Mouse (Mus musculus) CH12.LX (cell line): ENCODE data around the gene E130218I03Rik. TPM values are rescaled to one million over a fixed set of nuclear protein-coding genes. Genes with fewer than 3 reads are reported as not detected.

Experiments
- DNase-seq: peaks from one replicate; pipeline ENCODE4 v3.0.0-alpha.2; 2013; ENCODE audit errors: extremely low read depth
- H3K27ac ChIP-seq: 2 replicates; pipeline ENCODE4 v1.5.1; 2012; ENCODE audit warnings: low read depth, mild to moderate bottlenecking, control low read depth, moderate library complexity; ENCODE audit not compliant: insufficient read depth
- H3K27me3 ChIP-seq: replicated peaks from 2 replicates; pipeline ENCODE3; 2012; ENCODE audit warnings: inconsistent platforms
- H3K36me3 ChIP-seq, 2 experiments: replicated peaks in 1 of 2; 2 replicates each; pipeline versions ENCODE3 to v1.6.1; 2012; ENCODE audit warnings: inconsistent platforms in 1 of 2, low read length in 1 of 2, mild to moderate bottlenecking in 1 of 2, mixed read lengths in 1 of 2, moderate library complexity in 1 of 2; ENCODE audit not compliant: control insufficient read depth in 1 of 2, insufficient read depth in 1 of 2
- H3K4me1 ChIP-seq, 2 experiments: 2 replicates each; pipeline ENCODE4 v1.6.1; 2012; ENCODE audit warnings: inconsistent platforms in 1 of 2, moderate library complexity in 1 of 2; ENCODE audit not compliant: insufficient read depth in 2 of 2, control insufficient read depth in 1 of 2
- H3K4me2 ChIP-seq: 2 replicates; pipeline ENCODE4 v1.6.1; 2012; ENCODE audit warnings: low read depth, mild to moderate bottlenecking, control low read depth; ENCODE audit not compliant: poor library complexity, insufficient read depth, severe bottlenecking
- H3K4me3 ChIP-seq, 3 experiments: fragments of 150-350 bp in 1 of 3; sonication (generic) in 1 of 3; replicated peaks in 1 of 3; 2 replicates each; pipeline versions ENCODE3 to v1.5.1; 2011 to 2012; ENCODE audit warnings: low read depth in 2 of 3, low read length in 2 of 3, mild to moderate bottlenecking in 2 of 3, moderate library complexity in 2 of 3, control low read depth in 1 of 3, improper control_type of control experiment in 1 of 3, inconsistent platforms in 1 of 3, mixed read lengths in 1 of 3; ENCODE audit not compliant: poor library complexity in 1 of 3
- H3K79me2 ChIP-seq: replicated peaks from 2 replicates; pipeline ENCODE4 v1.6.1; 2012; ENCODE audit warnings: mild to moderate bottlenecking, moderate library complexity; ENCODE audit not compliant: control insufficient read depth, poor library complexity, insufficient read depth, severe bottlenecking; ENCODE audit errors: extremely low read depth
- H3K9ac ChIP-seq: 2 replicates; pipeline ENCODE4 v1.6.1; 2012; ENCODE audit warnings: low read depth, mild to moderate bottlenecking, control low read depth, moderate library complexity; ENCODE audit not compliant: insufficient read depth
- H3K9me3 ChIP-seq: replicated peaks from 2 replicates; pipeline ENCODE3; 2012; ENCODE audit warnings: low read length, inconsistent platforms, mixed read lengths
- BHLHE40 ChIP-seq: IDR thresholded peaks from 2 replicates; pipeline ENCODE4 v1.6.1; 2011; ENCODE audit warnings: mild to moderate bottlenecking, low read depth, low read length, improper control_type of control experiment
- CHD1 ChIP-seq: IDR thresholded peaks from 2 replicates; pipeline ENCODE4 v1.6.1; 2012; ENCODE audit warnings: low read depth, low read length, improper control_type of control experiment, inconsistent platforms
- CHD2 ChIP-seq: IDR thresholded peaks from 2 replicates; pipeline ENCODE4 v1.6.1; 2011; ENCODE audit warnings: low read length, improper control_type of control experiment
- CTCF ChIP-seq, 2 experiments: IDR thresholded peaks in 1 of 2; conservative IDR thresholded peaks in 1 of 2; 2 replicates each; pipeline ENCODE4 v1.5.1; 2011 to 2012; ENCODE audit warnings: low read depth in 2 of 2, low read length in 2 of 2, improper control_type of control experiment in 1 of 2, inconsistent platforms in 1 of 2, mild to moderate bottlenecking in 1 of 2, moderate library complexity in 1 of 2
- ELF1 ChIP-seq: IDR thresholded peaks from 2 replicates; pipeline ENCODE4 v1.6.1; 2014; ENCODE audit warnings: low read depth, mild to moderate bottlenecking, inconsistent platforms, low read length, improper control_type of control experiment
- EP300 ChIP-seq: IDR thresholded peaks from 2 replicates; pipeline ENCODE4 v1.6.1; 2011; ENCODE audit warnings: low read length, improper control_type of control experiment
- ETS1 ChIP-seq: conservative IDR thresholded peaks from 2 replicates; pipeline ENCODE4 v1.6.1; 2012; ENCODE audit warnings: low read depth, mild to moderate bottlenecking, inconsistent platforms, low read length, improper control_type of control experiment, moderate library complexity
- HCFC1 ChIP-seq: IDR thresholded peaks from 2 replicates; pipeline ENCODE4 v1.6.1; 2012; ENCODE audit warnings: low read depth, mild to moderate bottlenecking, inconsistent platforms, low read length, improper control_type of control experiment
- IRF4 ChIP-seq: IDR thresholded peaks from 2 replicates; pipeline ENCODE4 v1.6.1; 2014; ENCODE audit warnings: low read depth, mild to moderate bottlenecking, inconsistent platforms, low read length, improper control_type of control experiment
- KAT2A ChIP-seq: IDR thresholded peaks from 2 replicates; pipeline ENCODE4 v1.6.1; 2012; ENCODE audit warnings: low read length, improper control_type of control experiment, inconsistent platforms; ENCODE audit not compliant: insufficient replicate concordance
- MAFK ChIP-seq: IDR thresholded peaks from 2 replicates; pipeline ENCODE4 v1.6.1; 2011; ENCODE audit warnings: low read length, improper control_type of control experiment; ENCODE audit not compliant: insufficient replicate concordance
- MAX ChIP-seq: IDR thresholded peaks from 2 replicates; pipeline ENCODE4 v1.6.1; 2011; ENCODE audit warnings: low read length, improper control_type of control experiment
- MAZ ChIP-seq: IDR thresholded peaks from 2 replicates; pipeline ENCODE4 v1.6.1; 2012; ENCODE audit warnings: low read depth, mild to moderate bottlenecking, inconsistent platforms, low read length, improper control_type of control experiment, moderate library complexity
- MEF2A ChIP-seq: IDR thresholded peaks from 2 replicates; pipeline ENCODE4 v1.6.1; 2014; ENCODE audit warnings: low read depth, mild to moderate bottlenecking, inconsistent platforms, low read length, improper control_type of control experiment, borderline replicate concordance
- MXI1 ChIP-seq: IDR thresholded peaks from 2 replicates; pipeline ENCODE4 v1.6.1; 2011; ENCODE audit warnings: mild to moderate bottlenecking, low read depth, low read length, improper control_type of control experiment
- MYC ChIP-seq: IDR thresholded peaks from 2 replicates; pipeline ENCODE4 v1.6.1; 2011; ENCODE audit warnings: low read depth, mild to moderate bottlenecking, improper control_type of control experiment, low read length
- NELFE ChIP-seq: IDR thresholded peaks from 2 replicates; pipeline ENCODE4 v1.6.1; 2011; ENCODE audit warnings: low read depth, low read length, improper control_type of control experiment
- NRF1 ChIP-seq: IDR thresholded peaks from 2 replicates; pipeline ENCODE4 v1.6.1; 2014; ENCODE audit warnings: low read depth, mild to moderate bottlenecking, inconsistent platforms, low read length, improper control_type of control experiment, moderate library complexity
- PAX5 ChIP-seq: IDR thresholded peaks from 2 replicates; pipeline ENCODE4 v1.6.1; 2012; ENCODE audit warnings: low read length, inconsistent platforms, mixed read lengths
- POLR2A ChIP-seq: IDR thresholded peaks from 2 replicates; pipeline ENCODE4 v1.6.1; 2011; ENCODE audit warnings: low read depth, mild to moderate bottlenecking, improper control_type of control experiment, low read length
- POLR2AphosphoS2 ChIP-seq: IDR thresholded peaks from 2 replicates; pipeline ENCODE4 v1.6.1; 2011; ENCODE audit warnings: low read depth, low read length, improper control_type of control experiment
- RAD21 ChIP-seq: IDR thresholded peaks from 2 replicates; pipeline ENCODE4 v1.6.1; 2011; ENCODE audit warnings: low read depth, mild to moderate bottlenecking, low read length, improper control_type of control experiment, moderate library complexity
- RCOR1 ChIP-seq: conservative IDR thresholded peaks from 2 replicates; pipeline ENCODE4 v1.6.1; 2012; ENCODE audit warnings: low read depth, mild to moderate bottlenecking, inconsistent platforms, low read length, improper control_type of control experiment
- SIN3A ChIP-seq: IDR thresholded peaks from 2 replicates; pipeline ENCODE4 v1.6.1; 2012; ENCODE audit warnings: low read length, improper control_type of control experiment, inconsistent platforms
- SMC3 ChIP-seq: IDR thresholded peaks from 2 replicates; pipeline ENCODE4 v1.6.1; 2011; ENCODE audit warnings: low read depth, low read length, improper control_type of control experiment
- TBP ChIP-seq: conservative IDR thresholded peaks from 2 replicates; pipeline ENCODE4 v1.6.1; 2011; ENCODE audit warnings: low read depth, low read length, improper control_type of control experiment
- TCF12 ChIP-seq: IDR thresholded peaks from 2 replicates; pipeline ENCODE4 v1.6.1; 2014; ENCODE audit warnings: low read depth, mild to moderate bottlenecking, inconsistent platforms, low read length, improper control_type of control experiment
- UBTF ChIP-seq: IDR thresholded peaks from 2 replicates; pipeline ENCODE4 v1.6.1; 2012; ENCODE audit warnings: low read depth, mild to moderate bottlenecking, inconsistent platforms, low read length, improper control_type of control experiment, moderate library complexity
- USF2 ChIP-seq: conservative IDR thresholded peaks from 2 replicates; pipeline ENCODE4 v1.6.1; 2011; ENCODE audit warnings: low read depth, low read length, improper control_type of control experiment
- ZC3H11A ChIP-seq: IDR thresholded peaks from 2 replicates; pipeline ENCODE4 v1.6.1; 2012; ENCODE audit warnings: low read depth, mild to moderate bottlenecking, inconsistent platforms, low read length, improper control_type of control experiment
- ZMIZ1 ChIP-seq: IDR thresholded peaks from 2 replicates; pipeline ENCODE4 v1.6.1; 2012; ENCODE audit warnings: low read depth, mild to moderate bottlenecking, inconsistent platforms, low read length, improper control_type of control experiment
- ZNF384 ChIP-seq: IDR thresholded peaks from 2 replicates; pipeline ENCODE4 v1.6.1; 2012; ENCODE audit warnings: low read depth, low read length, improper control_type of control experiment, inconsistent platforms
- dilution Hi-C: fragments of 300-500 bp; cut with MboI; formaldehyde crosslinking; loops from 2 replicates; pipeline ENCODE4 v1.14.3; 2020; ENCODE audit warnings: low sequenced_read_pairs; ENCODE audit not compliant: extremely low pct_unique_long_range_greater_than_20kb, extremely low pct_ligation_motif_present
- in situ Hi-C: fragments of 300-500 bp; cut with MboI; formaldehyde crosslinking; loops from 3 replicates; pipeline ENCODE4 v1.14.3; 2019; ENCODE audit warnings: low sequenced_read_pairs, low pct_ligation_motif_present, low pct_unique_long_range_greater_than_20kb, mixed read lengths
- polyA plus RNA-seq: library from polyadenylated mRNA; unstranded; fragments of >175 nt; gene quantifications from 2 replicates; pipeline ENCODE4 v1.2.1, GENCODE M21; 2012; ENCODE audit warnings: low read depth; ENCODE audit not compliant: insufficient read length
- total RNA-seq, 2 experiments: library from RNA; depleted of rRNA; stranded (reverse); fragments of 300-350 nt in 1 of 2; fragments of >200 nt in 1 of 2; gene quantifications; 2 replicates each; pipeline ENCODE4 v1.2.3; 2012 to 2014

E130218I03Rik gene
- total and polyA plus RNA-seq, 3 experiments: 1.6 to 2.9 TPM; not detected in 1

DNA sequence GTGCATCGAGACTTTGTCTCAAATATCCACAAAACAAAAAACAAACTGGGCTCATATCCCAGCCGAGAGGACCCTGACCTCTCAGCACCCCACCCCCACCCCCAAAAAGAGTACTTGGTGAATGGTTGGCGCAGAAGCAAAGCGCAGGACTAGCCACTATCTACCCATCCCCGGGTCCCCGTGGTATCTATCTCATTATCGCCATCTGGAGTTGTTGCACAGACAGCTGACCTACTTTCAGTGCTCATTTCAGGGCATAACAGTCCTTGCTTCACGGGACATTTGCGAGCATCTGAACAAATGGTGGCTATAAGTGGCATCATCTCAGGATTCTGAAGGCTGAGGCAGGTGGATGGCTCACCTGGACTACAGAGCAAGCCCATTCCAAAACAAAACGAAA lies 4.8 kb upstream of the E130218I03Rik start:
- Histone ChIP-seq H3K4me3 (no peak overlapping the region), H3K9ac (no peak overlapping the region), H3K27me3 (peaks cover 3% of the 10 kb centered on the region), H3K27ac (no peak overlapping the region), H3K36me3 (peaks cover 4 to 11% of the 10 kb centered on the region in 2 experiments), H3K4me1 (peaks cover 9 to 14% of the 10 kb centered on the region in 2 experiments; a peak in 3 of 4 replicates), H3K9me3 (no peaks in the 10 kb centered on the region), H3K4me2 (no peak overlapping the region), H3K79me2 (no peaks in the 10 kb centered on the region)
- in situ Hi-C loops: no loop called here
- dilution Hi-C loops: no loop called here
- DNase-seq: no peak
- TF ChIP-seq CTCF (conservative IDR thresholded peaks at IDR 0.05 in 1 of 2, IDR thresholded peaks at IDR 0.05 in 1 of 2; ENCODE audit: low read depth in 2 of 2, low read length in 2 of 2) (0 out of 4 replicates have a peak, but pooled peaks of 1 of the 2 experiments have one; percentile 18), CHD1 (no peak)
- TF ChIP-seq, all 38 proteins: peak for 1

DNA sequence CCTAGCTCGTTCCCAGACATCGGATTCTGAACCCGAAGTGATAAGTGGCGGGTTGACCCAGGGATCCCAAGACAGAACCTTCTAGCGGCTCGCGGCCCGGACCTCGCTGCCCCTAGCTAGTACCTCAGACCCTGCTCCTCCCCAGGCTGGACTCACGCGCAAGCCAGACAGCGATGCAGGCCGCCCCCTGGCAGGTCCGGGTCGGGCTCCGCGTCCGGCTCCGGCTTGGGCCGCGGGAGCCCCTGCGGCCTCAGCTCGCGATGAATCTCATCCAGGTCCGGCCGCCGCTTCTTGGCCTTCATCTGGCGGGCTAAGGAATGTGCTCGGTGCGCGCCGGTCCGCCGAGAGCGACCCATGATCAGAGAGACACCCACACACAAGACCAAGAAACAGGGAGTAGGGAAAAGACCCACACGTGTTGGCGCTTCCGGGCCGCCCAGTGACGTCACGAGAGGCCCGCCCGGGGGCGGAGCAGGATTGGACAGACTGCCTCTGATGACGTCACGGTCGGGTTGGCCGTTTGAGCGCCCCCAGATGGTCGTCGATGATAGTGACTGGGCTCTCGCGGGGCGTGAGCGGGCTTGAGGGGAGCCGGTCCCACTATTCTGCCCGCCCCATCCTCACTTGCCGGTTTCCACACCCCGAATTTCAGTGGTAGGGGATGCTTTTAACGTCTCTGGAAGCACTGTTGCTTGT lies 1.8 kb downstream of the E130218I03Rik start, which contains the start of gene Zfp593:
Gene Zfp593, minus strand, starts transcription at position 445 of the 696 bp plus-strand sequence.
- in situ Hi-C loops (loop anchor here (5.0 kb wide), 1 partner anchor 42 kb away; the partner anchor contains the start of gene Pdik1l), dilution Hi-C loops (no loop called here)
- Histone ChIP-seq H3K9ac (peak within 1 kb of the TSS; percentile 69), H3K4me3 (peak within 1 kb of the TSS; percentile 81 to 93 (median 89)), H3K4me1 (peaks cover 9 to 24% of the 10 kb centered on the region in 2 experiments; a peak in 3 of 4 replicates), H3K9me3 (no peaks in the 10 kb centered on the region), H3K27me3 (peaks cover 47% of the 10 kb centered on the region), H3K27ac (no peak within 1 kb of the TSS), H3K79me2 (peaks cover 10% of the 10 kb centered on the region; the same call in 1 of the 2 replicates), H3K36me3 (peaks cover 7 to 17% of the 10 kb centered on the region in 2 experiments), H3K4me2 (peak within 1 kb of the TSS; percentile 58)
- peak; percentile 91 for DNase-seq
- TF ChIP-seq HCFC1 (peak; percentile 73), POLR2AphosphoS2 (no peak), MAFK (no peak), SIN3A (peak; percentile 92), ETS1 (peak; percentile 57), RAD21 (no peak), MAX (peak; percentile 87), PAX5 (no peak), MAZ (no peak), ZC3H11A (no peak), UBTF (no peak), POLR2A (peak; percentile 78), NRF1 (0 out of 2 replicates have a peak, but pooled peaks have one; percentile 12), BHLHE40 (peak; percentile 88), EP300 (no peak), SMC3 (peak; percentile 26), NELFE (peak; percentile 79), KAT2A (no peak), ELF1 (peak; percentile 93), IRF4 (peak; percentile 66), MXI1 (peak; percentile 97), MEF2A (peak; percentile 21; the same call in 1 of the 2 replicates), MYC (peak; percentile 90), CHD2 (no peak), ZMIZ1 (0 out of 2 replicates have a peak, but pooled peaks have one; percentile 40), RCOR1 (no peak), TCF12 (peak; percentile 69; the same call in 1 of the 2 replicates), ZNF384 (no peak), TBP (no peak), USF2 (no peak)
